Mouse (Mus musculus): ENCODE measurements around the gene Gm47996. TPM values are rescaled to one million over a fixed set of nuclear protein-coding genes. Genes with fewer than 3 reads are reported as not detected.
"Not testable (repeated sequence)": the region's sequence is repeated elsewhere in the genome, so short reads cannot be mapped to it uniquely, and the experiment has no call there.

Gm47996 gene
- polyA plus RNA-seq (2014; fragmentation: Nextera tagmentation; extraction: Ambion mirVana) = not detected in 2 replicates

GRCm38 (mm10) chr1:151209824-151210355 lies at the start of gene Gm47996:
Gene Gm47996 (plus strand): TSS chr1:151210131.
- ATAC-seq; H3K4me2 ChIP-seq (ENCODE audit: low read length); DNase-seq (ENCODE audit: low spot score); H3K36me3 ChIP-seq (ENCODE audit: control insufficient read depth, insufficient read depth, low read length); H3K27ac ChIP-seq (ENCODE audit: low read depth, low read length); H3K27me3 ChIP-seq (replicated peaks; ENCODE audit: control insufficient read depth, insufficient read depth, low read length); H3K9me3 ChIP-seq (replicated peaks; ENCODE audit: control insufficient read depth, low read length); H3K4me1 ChIP-seq (ENCODE audit: control insufficient read depth, insufficient read depth, low read length); H3K9ac ChIP-seq (ENCODE audit: low read length); H3K4me3 ChIP-seq (ENCODE audit: low read depth, low read length): not testable (repeated sequence)
- 89% methylated on average over 4 of the region's 8 CpGs for WGBS

- ATAC-seq (no peak), DNase-seq (ENCODE audit: low spot score) (no peak)
- H3K27ac ChIP-seq (ENCODE audit: low read depth, low read length) = no peak overlapping the region
- H3K9ac ChIP-seq (ENCODE audit: low read length) = no peak overlapping the region
- no peaks in the 10 kb centered on the region for H3K36me3 ChIP-seq (ENCODE audit: control insufficient read depth, insufficient read depth, low read length)
- WGBS = 11% methylated on average over 8 of the region's 8 CpGs
- peaks cover 16% of the 10 kb centered on the region for H3K4me1 ChIP-seq (ENCODE audit: control insufficient read depth, insufficient read depth, low read length)
- H3K27me3 ChIP-seq (replicated peaks; ENCODE audit: control insufficient read depth, insufficient read depth, low read length) = no peaks in the 10 kb centered on the region
- H3K9me3 ChIP-seq (replicated peaks; ENCODE audit: control insufficient read depth, low read length) = no peaks in the 10 kb centered on the region
- H3K4me2 ChIP-seq (ENCODE audit: low read length) = no peak overlapping the region
- no peak overlapping the region for H3K4me3 ChIP-seq (ENCODE audit: low read depth, low read length)
Measured at GRCm38 (mm10) chr1:151166031-151166430, 43.9 kb upstream of the Gm47996 start.

DNA sequence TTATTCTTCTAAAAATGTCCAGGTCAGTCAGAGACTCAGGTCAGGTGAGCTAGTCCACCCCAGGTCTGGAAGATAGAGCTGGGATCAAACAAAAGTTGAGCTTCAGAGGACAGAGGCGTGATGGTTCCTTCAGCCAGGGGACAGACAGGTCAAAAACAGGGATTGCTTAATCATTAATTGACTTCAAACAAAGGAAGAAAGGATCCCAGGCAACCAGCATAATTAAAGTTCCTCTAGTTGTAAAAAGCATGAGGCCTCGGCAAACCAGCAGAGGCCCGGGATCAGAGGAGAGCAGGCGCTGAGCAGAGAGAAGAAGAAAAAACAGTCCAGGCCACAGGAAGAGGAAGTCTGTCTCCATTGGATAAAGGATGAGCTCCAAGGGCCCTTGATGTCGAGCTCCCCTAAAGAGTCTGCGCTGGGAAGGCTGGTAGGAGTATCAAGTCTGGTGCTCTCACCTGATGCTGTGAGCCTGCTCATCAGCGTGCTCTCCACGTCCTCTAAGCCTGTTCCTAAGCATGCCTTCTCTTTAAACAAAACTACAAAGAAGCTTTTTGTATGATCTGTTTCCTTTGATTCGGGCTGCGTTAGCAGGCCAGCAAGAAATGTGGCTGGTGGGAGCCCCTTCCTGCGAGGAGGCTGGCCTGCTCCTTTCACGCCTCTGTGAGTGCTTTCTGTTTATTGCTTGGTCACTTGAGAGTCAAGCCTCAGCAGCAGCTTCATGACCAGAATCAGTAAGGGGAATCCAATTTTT lies 42.5 kb upstream of the Gm47996 start:
- no peaks in the 10 kb centered on the region for H3K27me3 ChIP-seq (replicated peaks; ENCODE audit: control insufficient read depth, insufficient read depth, low read length)
- peak overlapping the region; percentile 27; the same call in 1 of the 2 replicates for H3K27ac ChIP-seq (ENCODE audit: low read depth, low read length)
- H3K4me2 ChIP-seq (ENCODE audit: low read length) = 0 out of 2 replicates have a peak overlapping the region, but pooled peaks have one; percentile 9
- no peaks in the 10 kb centered on the region for H3K9me3 ChIP-seq (replicated peaks; ENCODE audit: control insufficient read depth, low read length)
- no peak overlapping the region for H3K4me3 ChIP-seq (ENCODE audit: low read depth, low read length)
- H3K4me1 ChIP-seq (ENCODE audit: control insufficient read depth, insufficient read depth, low read length) = peaks cover 21% of the 10 kb centered on the region
- ATAC-seq = peak; percentile 74
- no peak overlapping the region for H3K9ac ChIP-seq (ENCODE audit: low read length)
- no peaks in the 10 kb centered on the region for H3K36me3 ChIP-seq (ENCODE audit: control insufficient read depth, insufficient read depth, low read length)
- 2% methylated on average over 12 of the region's 12 CpGs for WGBS
- DNase-seq (ENCODE audit: low spot score) = peak; percentile 68

DNA sequence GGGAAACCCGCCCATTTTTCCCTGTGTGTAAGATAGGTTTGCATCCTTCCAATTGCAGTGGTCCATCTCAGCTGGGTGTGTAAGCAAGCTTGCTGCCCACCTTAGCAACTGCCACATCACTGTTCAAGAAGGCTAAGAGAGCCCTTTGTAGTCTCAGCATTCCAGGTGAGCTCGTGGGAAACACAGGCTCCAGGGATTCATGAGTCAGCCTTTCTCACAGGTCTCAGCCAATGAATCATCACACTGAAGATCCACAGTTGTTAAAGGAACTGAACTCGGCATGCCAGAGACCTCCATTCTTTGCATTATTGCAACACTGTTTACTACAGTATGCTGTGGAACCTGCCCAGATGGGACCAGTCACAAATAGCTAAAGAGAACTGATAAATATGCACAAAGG lies 41.3 kb upstream of the Gm47996 start:
- 55% methylated on average over 3 of the region's 3 CpGs for WGBS
- Histone ChIP-seq H3K9me3 (replicated peaks; ENCODE audit: control insufficient read depth, low read length) (no peaks in the 10 kb centered on the region), H3K4me1 (ENCODE audit: control insufficient read depth, insufficient read depth, low read length) (peaks cover 21% of the 10 kb centered on the region), H3K4me3 (ENCODE audit: low read depth, low read length) (no peak overlapping the region), H3K27me3 (replicated peaks; ENCODE audit: control insufficient read depth, insufficient read depth, low read length) (no peaks in the 10 kb centered on the region), H3K9ac (ENCODE audit: low read length) (no peak overlapping the region), H3K27ac (ENCODE audit: low read depth, low read length) (no peak overlapping the region), H3K4me2 (ENCODE audit: low read length) (no peak overlapping the region), H3K36me3 (ENCODE audit: control insufficient read depth, insufficient read depth, low read length) (no peaks in the 10 kb centered on the region)
- DNase-seq (ENCODE audit: low spot score) = no peak
- no peak for ATAC-seq

- Histone ChIP-seq H3K9ac (ENCODE audit: low read length) (no peak overlapping the region), H3K27ac (ENCODE audit: low read depth, low read length) (no peak overlapping the region), H3K4me1 (ENCODE audit: control insufficient read depth, insufficient read depth, low read length) (peaks cover 16% of the 10 kb centered on the region; the same call in 1 of the 2 replicates), H3K9me3 (replicated peaks; ENCODE audit: control insufficient read depth, low read length) (no peaks in the 10 kb centered on the region), H3K36me3 (ENCODE audit: control insufficient read depth, insufficient read depth, low read length) (no peaks in the 10 kb centered on the region), H3K4me2 (ENCODE audit: low read length) (no peak overlapping the region), H3K27me3 (replicated peaks; ENCODE audit: control insufficient read depth, insufficient read depth, low read length) (no peaks in the 10 kb centered on the region), H3K4me3 (ENCODE audit: low read depth, low read length) (no peak overlapping the region)
- ATAC-seq = no peak
- DNase-seq (ENCODE audit: low spot score) = no peak
- WGBS = 74% methylated on average over 2 of the region's 2 CpGs
Measured at GRCm38 (mm10) chr1:151171572-151172461, 38.1 kb upstream of the Gm47996 start.

GRCm38 (mm10) chr1:151177030-151177936 lies 32.6 kb upstream of the Gm47996 start:
- 11% methylated on average over 10 of the region's 10 CpGs for WGBS
- DNase-seq (ENCODE audit: low spot score) = peak; percentile 24
- ATAC-seq = peak; percentile 79

GRCm38 (mm10) chr1:151177937-151178271 lies 32.0 kb upstream of the Gm47996 start:
- Histone ChIP-seq H3K4me2 (ENCODE audit: low read length) (peak overlapping the region; percentile 33), H3K9ac (ENCODE audit: low read length) (no peak overlapping the region), H3K36me3 (ENCODE audit: control insufficient read depth, insufficient read depth, low read length) (no peaks in the 10 kb centered on the region), H3K4me3 (ENCODE audit: low read depth, low read length) (peak overlapping the region; percentile 8; the same call in 1 of the 2 replicates), H3K9me3 (replicated peaks; ENCODE audit: control insufficient read depth, low read length) (no peaks in the 10 kb centered on the region), H3K4me1 (ENCODE audit: control insufficient read depth, insufficient read depth, low read length) (peaks cover 4% of the 10 kb centered on the region), H3K27me3 (replicated peaks; ENCODE audit: control insufficient read depth, insufficient read depth, low read length) (no peaks in the 10 kb centered on the region), H3K27ac (ENCODE audit: low read depth, low read length) (no peak overlapping the region)
- DNase-seq (ENCODE audit: low spot score) = no peak
- 13% methylated on average over 4 of the region's 4 CpGs for WGBS
- ATAC-seq = peak; percentile 48; the same call in 1 of the 2 replicates

More at GRCm38 (mm10) chr1:151177030-151177936, 32.6 kb upstream of the Gm47996 start:
- peaks cover 4% of the 10 kb centered on the region for H3K4me1 ChIP-seq (ENCODE audit: control insufficient read depth, insufficient read depth, low read length)
- H3K9ac ChIP-seq (ENCODE audit: low read length) = no peak overlapping the region
- H3K27me3 ChIP-seq (replicated peaks; ENCODE audit: control insufficient read depth, insufficient read depth, low read length) = no peaks in the 10 kb centered on the region
- no peaks in the 10 kb centered on the region for H3K9me3 ChIP-seq (replicated peaks; ENCODE audit: control insufficient read depth, low read length)
- H3K36me3 ChIP-seq (ENCODE audit: control insufficient read depth, insufficient read depth, low read length) = no peaks in the 10 kb centered on the region
- peak overlapping the region; percentile 33 for H3K4me2 ChIP-seq (ENCODE audit: low read length)
- H3K4me3 ChIP-seq (ENCODE audit: low read depth, low read length) = peak overlapping the region; percentile 8
- H3K27ac ChIP-seq (ENCODE audit: low read depth, low read length) = no peak overlapping the region

DNA sequence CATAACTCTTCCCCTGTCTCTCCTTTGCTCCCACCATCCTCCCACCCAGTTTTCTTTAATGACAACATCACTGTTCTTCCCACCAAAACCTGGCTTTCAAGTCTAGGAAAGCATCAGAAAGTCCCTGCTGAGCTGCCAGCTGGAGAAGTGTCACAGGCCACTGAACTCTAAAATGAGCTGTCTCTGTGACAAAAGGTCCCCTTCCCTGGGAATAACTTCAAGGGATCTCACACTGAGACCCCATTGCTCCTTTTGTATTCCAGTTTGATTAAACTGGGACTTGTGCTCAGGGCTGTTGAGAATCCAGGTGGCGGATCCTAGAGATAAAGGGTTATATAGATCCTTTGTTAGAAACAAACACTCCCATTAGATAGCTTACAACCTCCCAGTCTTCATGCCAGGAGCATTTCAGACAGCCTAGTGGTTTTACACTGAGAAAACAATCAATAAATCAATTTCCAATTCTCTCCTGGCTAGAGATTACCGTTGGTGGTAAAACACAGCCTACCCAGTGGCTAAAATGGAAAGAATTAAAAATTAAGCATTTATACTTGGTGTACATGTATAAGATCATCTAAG lies 31.3 kb upstream of the Gm47996 start:
- peak; percentile 18; the same call in 1 of the 2 replicates for ATAC-seq
- Histone ChIP-seq H3K4me2 (ENCODE audit: low read length) (no peak overlapping the region), H3K27ac (ENCODE audit: low read depth, low read length) (no peak overlapping the region), H3K9me3 (replicated peaks; ENCODE audit: control insufficient read depth, low read length) (no peaks in the 10 kb centered on the region), H3K9ac (ENCODE audit: low read length) (no peak overlapping the region), H3K36me3 (ENCODE audit: control insufficient read depth, insufficient read depth, low read length) (no peaks in the 10 kb centered on the region), H3K4me3 (ENCODE audit: low read depth, low read length) (no peak overlapping the region), H3K4me1 (ENCODE audit: control insufficient read depth, insufficient read depth, low read length) (peaks cover 4% of the 10 kb centered on the region), H3K27me3 (replicated peaks; ENCODE audit: control insufficient read depth, insufficient read depth, low read length) (no peaks in the 10 kb centered on the region)
- DNase-seq (ENCODE audit: low spot score) = peak; percentile 33
- 9% methylated on average over 2 of the region's 2 CpGs for WGBS
